Mouse (Mus musculus) lung, embryonic 15.5 days (tissue): ENCODE data around the gene Bad. TPM values are rescaled to one million over a fixed set of nuclear protein-coding genes. Genes with fewer than 3 reads are reported as not detected.

Experiments used
- ATAC-seq: fragments of 200-750 bp; cut with Nextera tagmentation; 2 replicates; pipeline ENCODE4 v1.8.0; 2017; ENCODE audit warnings: moderate number of reproducible peaks, borderline replicate concordance; ENCODE audit not compliant: low FRiP score, low TSS enrichment; ENCODE audit errors: extremely low read depth
- H3K27ac ChIP-seq: fragments of 300-500 bp; sonication (generic); 2 replicates; pipeline ENCODE4 v1.5.1; 2015; ENCODE audit warnings: moderate library complexity, mild to moderate bottlenecking, inconsistent platforms
- H3K27me3 ChIP-seq: fragments of 300-500 bp; sonication (generic); 2 replicates; pipeline ENCODE4 v1.6.1; 2015; ENCODE audit warnings: inconsistent platforms
- H3K36me3 ChIP-seq: fragments of 300-500 bp; sonication (generic); 2 replicates; pipeline ENCODE4 v1.6.1; 2015; ENCODE audit warnings: inconsistent platforms
- H3K4me1 ChIP-seq: fragments of 300-500 bp; sonication (generic); 2 replicates; pipeline ENCODE4 v1.6.1; 2015; ENCODE audit warnings: inconsistent platforms
- H3K4me2 ChIP-seq: fragments of 300-500 bp; sonication (generic); 2 replicates; pipeline ENCODE4 v1.6.1; 2015; ENCODE audit warnings: inconsistent platforms, mild to moderate bottlenecking, moderate library complexity
- H3K4me3 ChIP-seq: fragments of 300-500 bp; sonication (generic); 2 replicates; pipeline ENCODE4 v1.5.1; 2015; ENCODE audit warnings: mild to moderate bottlenecking, inconsistent platforms
- H3K9ac ChIP-seq: fragments of 300-500 bp; sonication (generic); 2 replicates; pipeline ENCODE4 v1.6.1; 2015; ENCODE audit warnings: inconsistent platforms
- H3K9me3 ChIP-seq: fragments of 300-500 bp; sonication (generic); 2 replicates; pipeline ENCODE4 v1.6.1; 2016; ENCODE audit warnings: inconsistent platforms
- whole genome bisulfite sequencing: fragments of 180-500 bp; shearing (Covaris S2); methylation state at CpG from one replicate; pipeline ENCODE4 v1.1.7; 2015; 5-methylcytosine and 5-hydroxymethylcytosine counted together
- polyA plus RNA-seq: library from polyadenylated mRNA; unstranded; fragments of >200 nt; fragmentation: Nextera tagmentation; extraction: Ambion mirVana; gene quantifications from 2 replicates; pipeline ENCODE4 v1.2.1, GENCODE M21; 2015

Bad gene
- polyA plus RNA-seq, 1 experiment from 2014 or later = 80.0 TPM

DNA sequence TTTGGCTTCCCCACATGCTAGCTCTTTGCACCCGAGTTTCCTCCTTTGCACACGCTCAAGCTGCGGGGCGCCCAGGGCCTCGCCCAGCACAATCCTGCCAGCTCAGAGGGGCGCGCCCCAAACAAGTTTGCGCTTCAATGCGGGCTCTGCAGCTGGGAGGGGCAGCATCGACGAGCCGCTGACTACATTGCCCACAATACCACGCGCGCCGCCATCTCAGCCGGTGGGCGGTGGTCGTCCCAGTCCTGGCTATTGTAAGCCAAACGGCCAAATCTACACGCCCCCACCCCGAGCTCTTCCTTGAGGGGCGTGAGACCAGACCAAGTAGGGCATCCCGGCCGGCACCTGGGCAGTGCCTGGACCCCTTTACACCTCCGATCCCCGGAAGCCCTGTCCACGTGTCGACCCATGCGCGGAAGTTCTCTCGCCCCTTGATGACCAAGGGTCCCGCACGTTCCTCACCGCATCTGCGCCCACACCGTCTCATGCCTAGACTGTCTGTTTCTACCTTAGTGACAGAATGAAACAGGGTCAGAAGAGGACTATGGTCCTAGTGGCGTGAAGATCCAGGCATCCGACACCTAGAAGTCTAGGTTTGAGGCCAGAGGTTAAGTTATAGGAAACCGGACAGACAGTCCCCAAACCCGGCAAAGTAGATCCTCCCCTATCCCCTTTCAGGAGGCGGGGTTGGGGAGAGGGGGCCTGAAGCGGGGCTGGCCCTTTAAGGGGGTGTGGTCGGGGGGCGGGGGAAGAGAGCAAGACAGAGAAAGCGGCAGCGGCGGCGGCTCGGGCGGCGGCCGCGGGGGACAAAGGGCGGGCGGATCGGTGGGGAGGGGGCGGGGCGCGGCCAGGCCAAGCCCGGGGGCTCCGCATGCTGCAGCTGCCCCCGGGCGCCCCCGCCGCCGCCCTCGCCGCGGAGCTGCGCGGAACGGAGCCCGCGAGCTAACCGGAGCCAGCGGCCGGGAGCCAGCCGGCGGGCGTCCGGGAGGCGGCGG, 32.8 kb downstream of the Bad start, which contains the start of gene Ppp1r14b:
Gene Ppp1r14b (plus strand): TSS at position 758 of the 995 bp plus-strand sequence.
- H3K27me3 ChIP-seq = no peaks in the 10 kb centered on the region
- WGBS = 1% methylated on average over 68 of the region's 84 CpGs
- peak within 1 kb of the TSS; percentile 84 for H3K27ac ChIP-seq
- peak within 1 kb of the TSS; percentile 66 for H3K4me3 ChIP-seq
- ATAC-seq = peak; percentile 47
- no peaks in the 10 kb centered on the region for H3K9me3 ChIP-seq
- peak within 1 kb of the TSS; percentile 63 for H3K9ac ChIP-seq
- peak within 1 kb of the TSS; percentile 86 for H3K4me2 ChIP-seq
- peaks cover 48% of the 10 kb centered on the region for H3K4me1 ChIP-seq
- H3K36me3 ChIP-seq = peaks cover 19% of the 10 kb centered on the region; the same call in 1 of the 2 replicates

DNA sequence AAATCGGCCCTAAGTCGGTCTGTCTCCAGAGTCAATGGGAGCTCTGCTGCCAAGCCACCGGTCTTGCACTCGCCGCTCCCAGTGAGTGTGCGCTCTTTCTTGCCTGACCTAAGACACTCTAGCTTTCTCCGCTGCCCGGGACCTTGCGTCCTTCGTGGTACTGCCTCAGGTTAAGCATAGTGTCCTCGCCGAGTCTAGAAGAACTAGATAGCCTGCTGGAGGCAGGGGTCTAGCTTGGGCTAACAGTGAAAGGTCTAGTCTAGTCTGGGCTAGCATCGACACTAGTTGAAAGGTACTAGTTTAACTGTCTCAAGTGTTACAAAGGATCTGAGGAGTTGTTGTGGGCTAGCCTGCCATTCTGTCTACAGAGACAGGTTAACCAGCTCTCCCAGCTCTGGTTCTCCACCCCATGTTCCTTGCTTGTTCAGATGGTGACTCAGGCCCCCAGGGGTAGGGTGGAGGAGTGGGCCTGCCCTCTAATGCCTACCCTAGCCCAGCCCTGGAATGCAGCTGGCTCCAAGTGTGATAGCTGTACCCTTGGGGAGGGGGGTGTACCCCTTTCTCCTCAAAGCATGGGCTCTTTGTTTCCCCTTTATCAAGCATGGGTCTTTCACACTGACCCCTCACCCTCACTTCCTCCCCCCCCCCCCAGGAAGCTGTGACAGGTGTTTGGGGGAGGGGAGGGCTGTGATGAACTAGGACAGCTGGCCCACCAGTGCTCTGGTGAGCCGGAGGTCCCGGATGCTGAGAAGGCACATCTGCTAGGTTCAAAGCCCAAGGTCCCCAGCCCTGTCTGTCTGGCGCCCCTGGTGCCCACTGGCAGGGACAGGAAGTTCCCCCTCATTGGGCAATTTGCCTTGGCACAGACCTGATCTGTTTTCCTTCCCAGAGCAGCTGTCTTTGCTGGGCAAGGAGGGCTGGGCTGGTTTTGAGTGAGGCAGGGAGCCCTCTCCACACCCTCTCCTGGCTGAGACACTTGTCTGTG, 34.2 kb downstream of the Bad start, which contains the start of gene Plcb3:
Gene Plcb3 (minus strand): TSS at position 934 of the 985 bp plus-strand sequence.
- Histone ChIP-seq H3K9me3 (no peaks in the 10 kb centered on the region), H3K4me1 (peaks cover 39% of the 10 kb centered on the region), H3K4me2 (peak within 1 kb of the TSS; percentile 86), H3K27ac (peak within 1 kb of the TSS; percentile 84), H3K4me3 (peak within 1 kb of the TSS; percentile 66), H3K9ac (peak within 1 kb of the TSS; percentile 63), H3K36me3 (peaks cover 19% of the 10 kb centered on the region; the same call in 1 of the 2 replicates), H3K27me3 (no peaks in the 10 kb centered on the region)
- under 1% methylated on average over 16 of the region's 16 CpGs for WGBS
- no peak for ATAC-seq

DNA sequence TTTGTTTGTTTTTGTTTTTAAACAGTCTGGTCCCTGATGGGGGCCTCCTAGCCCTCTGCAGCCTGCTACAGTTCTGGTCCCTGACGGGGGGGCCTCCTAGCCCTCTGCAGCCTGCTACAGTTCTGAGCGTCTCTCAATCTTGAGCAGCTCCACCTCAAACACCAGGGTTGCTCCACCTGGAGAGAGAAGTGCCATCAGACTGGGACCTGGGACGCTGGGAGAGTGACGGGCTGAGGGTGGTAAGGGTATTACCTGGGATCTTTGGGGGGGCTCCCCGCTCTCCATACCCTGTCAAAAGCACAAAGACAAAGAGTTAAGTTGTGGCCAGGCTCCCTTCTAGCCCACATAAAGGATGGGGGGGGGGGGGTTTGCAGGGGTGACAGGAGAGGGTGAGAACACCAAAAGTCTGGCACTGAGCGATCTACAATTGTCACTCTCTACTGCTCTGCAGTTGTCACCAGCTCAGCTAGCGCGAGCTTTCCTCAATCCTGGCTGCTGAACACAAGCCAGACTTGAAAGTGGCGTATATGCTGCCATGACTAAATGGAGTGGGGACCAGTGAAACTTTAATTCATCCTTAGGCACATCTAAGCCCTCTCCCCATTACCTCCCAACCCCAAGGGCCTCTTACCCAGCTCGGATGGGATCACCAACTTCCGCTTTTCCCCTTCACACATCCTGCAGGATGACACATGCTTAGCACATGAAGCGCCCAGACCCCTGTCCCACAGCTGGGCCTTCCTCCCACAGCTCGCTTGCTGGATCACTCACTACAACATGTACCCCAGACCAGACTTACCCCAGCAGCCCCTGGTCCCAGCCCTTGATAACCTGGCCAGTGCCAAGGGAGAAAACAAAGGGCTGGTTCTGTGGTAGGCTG, 36.3 kb downstream of the Bad start:
- Histone ChIP-seq H3K27me3 (no peaks in the 10 kb centered on the region), H3K4me3 (peak overlapping the region; percentile 82), H3K4me1 (peaks cover 47% of the 10 kb centered on the region), H3K27ac (peak overlapping the region; percentile 95; the same call in 1 of the 2 replicates), H3K4me2 (peak overlapping the region; percentile 78), H3K36me3 (peaks cover 28% of the 10 kb centered on the region), H3K9ac (peak overlapping the region; percentile 56; the same call in 1 of the 2 replicates), H3K9me3 (no peaks in the 10 kb centered on the region)
- no peak for ATAC-seq
- 73% methylated on average over 13 of the region's 13 CpGs for WGBS

DNA sequence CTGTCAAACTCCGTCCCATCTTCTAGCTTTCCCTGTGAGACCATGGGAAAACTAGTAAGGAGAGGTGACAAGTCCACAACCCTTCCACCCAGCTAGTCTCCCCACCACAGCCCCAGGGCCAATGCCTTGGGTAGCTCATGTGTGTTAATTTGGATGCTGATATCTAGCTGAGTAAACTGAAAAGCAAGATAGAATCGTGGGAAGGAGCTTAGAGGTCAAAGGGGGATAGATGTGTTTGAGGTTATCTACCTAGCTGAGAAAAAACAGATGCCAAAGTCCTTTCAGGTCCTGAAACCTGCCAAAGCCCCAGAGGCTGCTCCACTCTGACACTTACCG, 36.9 kb downstream of the Bad start:
- peak overlapping the region; percentile 82 for H3K4me3 ChIP-seq

DNA sequence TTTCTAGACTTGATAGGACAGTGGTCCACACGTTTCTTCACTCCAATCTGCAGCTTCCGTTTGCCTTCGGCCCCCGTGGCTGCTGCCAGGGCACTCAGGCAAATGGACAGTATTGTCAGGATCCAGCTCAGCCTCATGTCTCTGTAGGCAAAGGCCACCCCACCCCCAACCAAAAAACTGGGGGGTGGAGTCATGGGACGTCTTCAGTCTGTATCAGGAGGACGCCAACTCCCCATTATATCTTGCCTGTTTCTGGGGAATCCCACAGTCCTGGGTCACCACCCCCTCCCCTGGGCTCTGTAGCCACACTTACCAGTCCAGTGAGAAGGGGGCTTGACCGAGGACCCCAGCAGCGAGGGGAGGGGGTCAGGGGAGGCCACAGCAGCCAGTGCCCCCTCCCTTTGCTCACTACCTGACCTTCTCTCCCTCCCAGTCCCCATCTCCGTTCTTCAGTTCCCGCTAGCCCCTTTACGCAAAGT, 37.4 kb downstream of the Bad start:
- H3K27ac ChIP-seq = peak overlapping the region; percentile 95
- no peak for ATAC-seq

More for the DNA sequence above, 36.9 kb downstream of the Bad start:
- no peaks in the 10 kb centered on the region for H3K9me3 ChIP-seq
- peaks cover 46% of the 10 kb centered on the region for H3K4me1 ChIP-seq
- H3K4me2 ChIP-seq = peak overlapping the region; percentile 78
- WGBS = 36% methylated on average over 3 of the region's 3 CpGs
- ATAC-seq = no peak
- no peaks in the 10 kb centered on the region for H3K27me3 ChIP-seq
- H3K36me3 ChIP-seq = peaks cover 33% of the 10 kb centered on the region
- peak overlapping the region; percentile 95; the same call in 1 of the 2 replicates for H3K27ac ChIP-seq
- peak overlapping the region; percentile 56 for H3K9ac ChIP-seq

DNA sequence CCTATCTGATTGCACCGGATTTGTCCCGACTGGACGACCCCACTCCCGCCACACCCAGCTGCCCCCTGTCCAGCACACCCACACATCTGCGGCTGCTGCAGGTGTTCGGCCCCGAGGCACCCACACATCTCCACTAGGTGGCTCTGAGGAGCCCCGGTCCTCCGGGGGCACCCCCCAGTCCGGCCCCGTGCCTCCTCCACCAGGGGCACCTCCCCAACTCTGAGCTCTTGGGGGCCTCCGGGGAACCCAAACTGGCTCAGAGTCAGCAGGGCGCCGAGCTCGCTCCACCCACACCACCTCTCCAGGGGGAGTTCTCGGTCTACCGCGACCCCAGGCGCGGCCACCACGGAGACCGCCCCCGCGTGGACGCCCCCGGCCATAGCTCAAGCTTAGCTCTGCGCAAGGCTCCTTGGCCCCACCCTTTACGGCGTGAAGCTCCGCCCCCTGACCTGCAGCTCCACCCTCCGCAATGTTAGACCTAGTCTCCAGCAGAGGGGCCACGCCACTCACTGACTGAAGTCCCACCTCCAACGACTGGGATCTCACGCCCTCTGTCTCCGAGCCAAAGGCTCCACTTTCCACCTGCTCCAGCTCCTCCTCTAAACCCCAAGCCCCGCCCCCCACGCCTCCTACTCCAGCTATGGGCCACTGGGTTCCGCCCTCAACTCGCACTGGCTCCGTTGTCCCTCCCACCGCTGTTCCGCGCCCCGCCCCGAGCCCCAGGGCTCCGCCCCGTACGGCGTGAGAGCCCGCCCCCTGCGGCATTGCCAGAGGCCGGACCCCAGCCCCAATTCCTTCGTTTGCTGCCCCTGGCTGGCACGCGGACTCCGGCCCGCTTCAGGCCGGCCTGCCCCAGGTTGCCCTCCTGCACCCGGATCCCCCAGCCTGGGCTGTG, 38.1 kb downstream of the Bad start:
- peak overlapping the region; percentile 78 for H3K4me2 ChIP-seq
- H3K4me1 ChIP-seq = peaks cover 41% of the 10 kb centered on the region
- peak; percentile 92 for ATAC-seq
- H3K4me3 ChIP-seq = peak overlapping the region; percentile 82
- no peaks in the 10 kb centered on the region for H3K27me3 ChIP-seq
- H3K27ac ChIP-seq = peak overlapping the region; percentile 95
- under 1% methylated on average over 59 of the region's 59 CpGs for WGBS
- H3K9me3 ChIP-seq = no peaks in the 10 kb centered on the region
- H3K9ac ChIP-seq = peak overlapping the region; percentile 87
- peaks cover 39% of the 10 kb centered on the region for H3K36me3 ChIP-seq

More for the DNA sequence above, 37.4 kb downstream of the Bad start:
- Histone ChIP-seq H3K9ac (peak overlapping the region; percentile 56), H3K4me2 (peak overlapping the region; percentile 78), H3K4me1 (peaks cover 42% of the 10 kb centered on the region), H3K9me3 (no peaks in the 10 kb centered on the region), H3K4me3 (peak overlapping the region; percentile 82), H3K36me3 (peaks cover 37% of the 10 kb centered on the region), H3K27me3 (no peaks in the 10 kb centered on the region)
- WGBS = 5% methylated on average over 11 of the region's 11 CpGs

DNA sequence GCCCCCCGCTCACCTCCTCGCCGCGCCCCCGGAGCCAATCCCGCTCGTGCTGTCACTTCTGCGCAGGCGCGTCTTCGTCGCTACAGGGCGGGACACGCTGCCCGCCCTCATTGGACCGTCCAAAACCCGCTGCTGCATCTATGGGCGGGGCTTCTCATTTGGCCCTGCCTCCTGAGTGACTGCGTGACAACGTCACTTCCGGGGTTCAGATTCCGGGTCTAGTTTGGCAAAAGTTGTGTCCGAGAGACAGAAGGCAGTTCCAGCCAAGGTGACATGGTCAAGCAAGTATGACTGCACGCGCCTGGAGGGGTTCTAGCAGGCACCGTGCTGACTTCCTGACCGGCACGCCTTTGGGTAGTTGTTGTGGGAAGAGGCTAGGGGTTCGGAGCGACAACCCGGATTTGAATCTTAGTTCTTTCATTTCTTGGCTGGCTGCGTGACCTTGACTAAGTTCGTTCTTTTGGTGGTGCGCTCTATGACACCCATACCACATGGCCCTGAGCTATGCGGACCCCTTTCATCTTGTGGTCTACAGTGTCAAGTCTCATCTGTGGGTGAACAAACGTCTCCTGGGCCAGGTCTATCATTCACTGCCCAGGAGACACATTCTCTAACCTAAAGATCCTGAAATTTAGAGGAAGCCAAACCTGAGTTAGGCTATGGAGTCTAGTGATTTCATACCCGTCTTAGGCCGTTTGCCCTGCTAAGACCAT, 38.9 kb downstream of the Bad start, which contains the start of gene Fkbp2:
Gene Fkbp2 (minus strand): TSS at position 121 of the 713 bp plus-strand sequence.
- H3K9ac ChIP-seq = peak within 1 kb of the TSS; percentile 87
- H3K36me3 ChIP-seq = peaks cover 46% of the 10 kb centered on the region
- WGBS = 1% methylated on average over 38 of the region's 38 CpGs
- ATAC-seq = peak; percentile 91
- no peaks in the 10 kb centered on the region for H3K27me3 ChIP-seq
- peak within 1 kb of the TSS; percentile 82 for H3K4me3 ChIP-seq
- peak within 1 kb of the TSS; percentile 78 for H3K4me2 ChIP-seq
- H3K4me1 ChIP-seq = peaks cover 41% of the 10 kb centered on the region
- H3K9me3 ChIP-seq = no peaks in the 10 kb centered on the region
- H3K27ac ChIP-seq = peak within 1 kb of the TSS; percentile 95

DNA sequence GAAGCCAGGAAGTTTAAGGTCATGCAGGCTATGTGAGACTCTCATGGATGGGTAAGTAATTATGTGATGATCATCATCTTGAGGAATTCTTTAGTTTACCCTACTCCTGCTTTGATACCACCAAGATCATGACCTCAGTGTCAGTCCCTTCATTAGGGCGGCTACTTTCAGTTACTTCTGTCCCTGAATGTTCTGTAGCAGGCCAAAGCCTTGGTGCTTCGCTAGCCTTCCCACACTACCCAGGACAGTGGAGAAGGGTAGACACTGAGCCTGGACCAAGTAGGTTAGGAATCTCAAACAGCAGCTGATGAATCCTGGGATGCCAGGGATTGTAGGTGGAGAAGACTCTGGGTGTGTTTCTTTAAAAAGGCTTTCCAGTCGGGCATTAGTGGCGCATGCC, 39.8 kb downstream of the Bad start:
- Histone ChIP-seq H3K9ac (peak overlapping the region; percentile 87), H3K27me3 (no peaks in the 10 kb centered on the region), H3K4me3 (peak overlapping the region; percentile 82; the same call in 1 of the 2 replicates), H3K27ac (no peak overlapping the region), H3K4me1 (peaks cover 41% of the 10 kb centered on the region), H3K4me2 (peak overlapping the region; percentile 78; the same call in 1 of the 2 replicates), H3K9me3 (no peaks in the 10 kb centered on the region), H3K36me3 (peaks cover 46% of the 10 kb centered on the region)
- WGBS = 86% methylated on average over 4 of the region's 4 CpGs
- no peak for ATAC-seq

DNA sequence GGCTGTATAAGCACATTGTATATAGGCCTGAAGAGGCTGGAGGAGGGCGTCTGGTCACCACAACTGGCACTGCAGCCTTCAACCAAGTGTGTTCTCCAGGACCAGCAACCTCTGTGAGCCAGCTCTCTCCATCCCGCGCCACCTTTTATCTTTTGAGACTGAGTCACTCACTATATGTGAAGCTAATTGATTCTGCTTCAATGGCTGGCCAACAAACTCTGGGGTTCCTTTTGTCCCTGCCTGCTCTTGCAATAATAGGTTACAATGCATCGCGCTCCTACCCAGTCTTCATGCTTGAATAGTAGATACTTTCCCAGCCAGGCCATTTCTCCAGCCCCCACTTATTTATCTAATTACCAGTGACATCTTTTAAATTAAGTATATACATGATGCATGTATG, 42.0 kb downstream of the Bad start:
- WGBS = 91% methylated on average over 5 of the region's 5 CpGs
- Histone ChIP-seq H3K9me3 (no peaks in the 10 kb centered on the region), H3K4me3 (no peak overlapping the region), H3K9ac (no peak overlapping the region), H3K27me3 (no peaks in the 10 kb centered on the region), H3K36me3 (peaks cover 28% of the 10 kb centered on the region), H3K4me1 (peaks cover 37% of the 10 kb centered on the region), H3K27ac (no peak overlapping the region), H3K4me2 (no peak overlapping the region)
- ATAC-seq = no peak
